Mouse (Mus musculus) kidney, postnatal 0 days (tissue): ENCODE measurements around the gene 1700022I11Rik. TPM values are rescaled to one million over a fixed set of nuclear protein-coding genes. Genes with fewer than 3 reads are reported as not detected.
A peak's percentile ranks its signal among the peaks of the same experiment; 100 is the strongest.

ENCODE experiments used
- ATAC-seq: fragments of 200-750 bp; cut with Nextera tagmentation; replicated peaks from 2 replicates; pipeline ENCODE4 v1.8.0; 2017; ENCODE audit warnings: low read depth, moderate number of reproducible peaks, moderate TSS enrichment, moderate library complexity; ENCODE audit not compliant: low FRiP score
- DNase-seq: peaks from one replicate; pipeline ENCODE4 v3.0.0-alpha.2; 2016; ENCODE audit warnings: low spot score
- H3K27ac ChIP-seq: fragments of 300-500 bp; sonication (generic); 2 replicates; pipeline ENCODE4 v1.5.1; 2014; ENCODE audit warnings: mild to moderate bottlenecking
- H3K27me3 ChIP-seq: fragments of 300-500 bp; sonication (generic); 2 replicates; pipeline ENCODE4 v1.6.1; 2014; ENCODE audit warnings: low read length, mixed read lengths; ENCODE audit not compliant: insufficient read depth
- H3K36me3 ChIP-seq: fragments of 300-500 bp; sonication (generic); 2 replicates; pipeline ENCODE4 v1.6.1; 2014; ENCODE audit warnings: low read length, mixed read lengths; ENCODE audit not compliant: insufficient read depth
- H3K4me1 ChIP-seq: fragments of 300-500 bp; sonication (generic); replicated peaks from 2 replicates; pipeline ENCODE4 v1.6.1; 2014; ENCODE audit warnings: antibody characterized with exemption, low read length, mixed read lengths; ENCODE audit not compliant: insufficient read depth
- H3K4me2 ChIP-seq: fragments of 300-500 bp; sonication (generic); 2 replicates; pipeline ENCODE4 v1.6.1; 2014; ENCODE audit warnings: mild to moderate bottlenecking, low read length, moderate library complexity, mixed read lengths
- H3K4me3 ChIP-seq: fragments of 300-500 bp; sonication (generic); replicated peaks from 2 replicates; pipeline ENCODE4 v1.5.1; 2014; ENCODE audit warnings: low read depth, low read length
- H3K9ac ChIP-seq: fragments of 300-500 bp; sonication (generic); 2 replicates; pipeline ENCODE4 v1.6.1; 2014; ENCODE audit warnings: low read depth, low read length
- H3K9me3 ChIP-seq: fragments of 300-500 bp; sonication (generic); replicated peaks from 2 replicates; pipeline ENCODE4 v1.6.1; 2016; ENCODE audit warnings: low read length, inconsistent platforms, mixed read lengths
- CTCF ChIP-seq: IDR thresholded peaks from 2 replicates; pipeline ENCODE4 v1.5.1; 2016; ENCODE audit warnings: antibody characterized with exemption, low read depth, mild to moderate bottlenecking, moderate library complexity
- WGBS: fragments of 180-500 bp; shearing (Covaris S2); extraction: QIAGEN DNeasy Blood & Tissue Kit; methylation state at CpG from one replicate; pipeline ENCODE4 v1.1.7; 2014; 5-methylcytosine and 5-hydroxymethylcytosine counted together
- polyA plus RNA-seq: library from polyadenylated mRNA; unstranded; fragments of >200 nt; fragmentation: Nextera tagmentation; extraction: Ambion mirVana; gene quantifications from 2 replicates; pipeline ENCODE4 v1.2.1, GENCODE M21; 2015

Gene 1700022I11Rik
- polyA plus RNA-seq, 1 experiment from 2014 or later, result 0.37 TPM

GRCm38 (mm10) chr4:42945043-42945442 is 24.4 kb upstream of the 1700022I11Rik start:
- Histone ChIP-seq H3K4me3 (no peak overlapping the region), H3K27me3 (no peaks in the 10 kb centered on the region; the same call in 1 of the 2 replicates), H3K9ac (no peak overlapping the region), H3K9me3 (no peaks in the 10 kb centered on the region), H3K4me2 (no peak overlapping the region), H3K4me1 (peaks cover 4% of the 10 kb centered on the region; the same call in 1 of the 2 replicates), H3K36me3 (no peaks in the 10 kb centered on the region), H3K27ac (no peak overlapping the region)
- TF ChIP-seq CTCF, result no peak
- DNase-seq (peak; percentile 81), ATAC-seq (no peak)
- WGBS, result 5% methylated on average over 6 of the region's 6 CpGs

- ATAC-seq (no peak), DNase-seq (no peak)
- Histone ChIP-seq H3K4me2 (no peak overlapping the region), H3K9me3 (no peaks in the 10 kb centered on the region), H3K36me3 (no peaks in the 10 kb centered on the region), H3K27ac (no peak overlapping the region), H3K27me3 (no peaks in the 10 kb centered on the region; the same call in 1 of the 2 replicates), H3K4me1 (peaks cover 7% of the 10 kb centered on the region; the same call in 1 of the 2 replicates), H3K4me3 (no peak overlapping the region), H3K9ac (no peak overlapping the region)
- no peak for TF ChIP-seq CTCF
- WGBS, result 87% methylated on average over 3 of the region's 3 CpGs
Measured at GRCm38 (mm10) chr4:42945445-42945844, 24.0 kb upstream of the 1700022I11Rik start.

- no peak overlapping the region for H3K4me2 ChIP-seq
- peak; percentile 80 for TF ChIP-seq CTCF
- 8% methylated on average over 5 of the region's 5 CpGs for WGBS
- H3K36me3 ChIP-seq, result no peaks in the 10 kb centered on the region
- H3K9ac ChIP-seq, result no peak overlapping the region
- no peak overlapping the region for H3K27ac ChIP-seq
- DNase-seq (peak; percentile 81), ATAC-seq (no peak)
- H3K4me1 ChIP-seq, result peaks cover 10% of the 10 kb centered on the region; the same call in 1 of the 2 replicates
- H3K9me3 ChIP-seq, result no peaks in the 10 kb centered on the region
- H3K27me3 ChIP-seq, result no peaks in the 10 kb centered on the region; the same call in 1 of the 2 replicates
- no peak overlapping the region for H3K4me3 ChIP-seq
Measured at GRCm38 (mm10) chr4:42945952-42946351, 23.5 kb upstream of the 1700022I11Rik start.

GRCm38 (mm10) chr4:42946733-42947290 is 22.6 kb upstream of the 1700022I11Rik start:
- TF ChIP-seq CTCF, result no peak
- H3K9me3 ChIP-seq, result no peaks in the 10 kb centered on the region
- no peak for ATAC-seq
- no peak overlapping the region for H3K9ac ChIP-seq
- no peaks in the 10 kb centered on the region for H3K36me3 ChIP-seq
- 44% methylated on average over 10 of the region's 10 CpGs for WGBS
- no peak overlapping the region for H3K4me3 ChIP-seq
- DNase-seq, result no peak
- H3K4me1 ChIP-seq, result peaks cover 14% of the 10 kb centered on the region
- no peak overlapping the region for H3K27ac ChIP-seq
- H3K4me2 ChIP-seq, result no peak overlapping the region
- no peaks in the 10 kb centered on the region; the same call in 1 of the 2 replicates for H3K27me3 ChIP-seq

GRCm38 (mm10) chr4:42948527-42948926 is 20.9 kb upstream of the 1700022I11Rik start:
- no peak overlapping the region for H3K27ac ChIP-seq
- TF ChIP-seq CTCF, result no peak
- no peak for DNase-seq
- no peaks in the 10 kb centered on the region for H3K9me3 ChIP-seq
- H3K4me2 ChIP-seq, result no peak overlapping the region
- ATAC-seq, result no peak
- 32% methylated on average over 13 of the region's 13 CpGs for WGBS
- H3K4me1 ChIP-seq, result peaks cover 14% of the 10 kb centered on the region
- no peaks in the 10 kb centered on the region for H3K36me3 ChIP-seq
- no peak overlapping the region for H3K9ac ChIP-seq
- H3K27me3 ChIP-seq, result no peaks in the 10 kb centered on the region; the same call in 1 of the 2 replicates
- H3K4me3 ChIP-seq, result no peak overlapping the region

GRCm38 (mm10) chr4:42949051-42949675 is 20.2 kb upstream of the 1700022I11Rik start:
- WGBS, result 8% methylated on average over 14 of the region's 14 CpGs
- ATAC-seq, result no peak
- DNase-seq, result no peak
- Histone ChIP-seq H3K36me3 (no peaks in the 10 kb centered on the region), H3K9ac (no peak overlapping the region), H3K27ac (no peak overlapping the region), H3K4me3 (peak overlapping the region; percentile 70), H3K4me1 (peaks cover 14% of the 10 kb centered on the region), H3K9me3 (no peaks in the 10 kb centered on the region), H3K27me3 (no peaks in the 10 kb centered on the region; the same call in 1 of the 2 replicates), H3K4me2 (peak overlapping the region; percentile 88)
- no peak for TF ChIP-seq CTCF
